Mouse (Mus musculus) bone marrow, adult 2 months (tissue): Measurements from ENCODE around the gene Anxa4.

Experiments used
- CTCF ChIP-seq: fragments of 200-500 bp; IDR thresholded peaks from 2 replicates; pipeline ENCODE4 v1.5.1; 2011; ENCODE audit warnings: low read length, control low read depth; ENCODE audit not compliant: control insufficient read depth, insufficient read depth
- POLR2A ChIP-seq: fragments of 200-500 bp; IDR thresholded peaks from 2 replicates; pipeline ENCODE4 v1.6.1; 2011; ENCODE audit warnings: low read depth, mild to moderate bottlenecking, control low read depth, low read length, borderline replicate concordance; ENCODE audit not compliant: control insufficient read depth

- TF ChIP-seq CTCF (no peak), POLR2A (no peak)
Measured at GRCm38 (mm10) chr6:86815436-86815835, 22.1 kb upstream of the Anxa4 start.
